Mouse (Mus musculus): Measurements from ENCODE around the gene Gins2.

Gins2 gene

GRCm38 (mm10) chr8:120588908-120589771, at the start of gene Gins2:
TSS of gene Gins2 (minus strand) at chr8:120589304.
- peak; percentile 99 to 100 for DNase-seq (ENCODE audit: low spot score in 2 of 2)

- peak; percentile 43 to 67 for DNase-seq (ENCODE audit: low spot score in 2 of 2)
Measured at GRCm38 (mm10) chr8:120634329-120634839, 45.3 kb upstream of the Gins2 start.

- DNase-seq (ENCODE audit: low spot score in 2 of 2) = no peak
Measured at GRCm38 (mm10) chr8:120633665-120634271, 44.7 kb upstream of the Gins2 start.

GRCm38 (mm10) chr8:120632969-120633664, 44.0 kb upstream of the Gins2 start:
- DNase-seq (ENCODE audit: low spot score in 2 of 2) = no peak

- no peak for DNase-seq (ENCODE audit: low spot score in 2 of 2)
Measured at GRCm38 (mm10) chr8:120631441-120632375, 42.6 kb upstream of the Gins2 start.

GRCm38 (mm10) chr8:120630848-120631247, 41.7 kb upstream of the Gins2 start:
- DNase-seq (ENCODE audit: low spot score in 2 of 2) = no peak

GRCm38 (mm10) chr8:120630031-120630430, 40.9 kb upstream of the Gins2 start:
- no peak for DNase-seq (ENCODE audit: low spot score in 2 of 2)

- no peak for DNase-seq (ENCODE audit: low spot score in 2 of 2)
Measured at GRCm38 (mm10) chr8:120627298-120627697, 38.2 kb upstream of the Gins2 start.

- DNase-seq (ENCODE audit: low spot score in 2 of 2) = no peak
Measured at GRCm38 (mm10) chr8:120626461-120626860, 37.4 kb upstream of the Gins2 start.

- no peak for DNase-seq (ENCODE audit: low spot score in 2 of 2)
Measured at GRCm38 (mm10) chr8:120623608-120624007, 34.5 kb upstream of the Gins2 start.

GRCm38 (mm10) chr8:120622161-120622560, 33.1 kb upstream of the Gins2 start:
- DNase-seq (ENCODE audit: low spot score in 2 of 2) = no peak

GRCm38 (mm10) chr8:120620441-120620840, 31.3 kb upstream of the Gins2 start:
- no peak for DNase-seq (ENCODE audit: low spot score in 2 of 2)

- DNase-seq (ENCODE audit: low spot score in 2 of 2) = no peak
Measured at GRCm38 (mm10) chr8:120619235-120620180, 30.4 kb upstream of the Gins2 start.

GRCm38 (mm10) chr8:120618110-120618509, 29.0 kb upstream of the Gins2 start:
- DNase-seq (ENCODE audit: low spot score in 2 of 2) = peak; percentile 49 to 80

GRCm38 (mm10) chr8:120616663-120617626, 27.8 kb upstream of the Gins2 start:
- no peak for DNase-seq (ENCODE audit: low spot score in 2 of 2)

GRCm38 (mm10) chr8:120614491-120614890, 25.4 kb upstream of the Gins2 start:
- DNase-seq (ENCODE audit: low spot score in 2 of 2) = no peak

- DNase-seq (ENCODE audit: low spot score in 2 of 2) = no peak
Measured at GRCm38 (mm10) chr8:120610824-120611223, 21.7 kb upstream of the Gins2 start.

- DNase-seq (ENCODE audit: low spot score in 2 of 2) = peak; percentile 44 to 85
Measured at GRCm38 (mm10) chr8:120607885-120608284, 18.8 kb upstream of the Gins2 start.

- no peak for DNase-seq (ENCODE audit: low spot score in 2 of 2)
Measured at GRCm38 (mm10) chr8:120607460-120607859, 18.4 kb upstream of the Gins2 start.

Data from urinary bladder, postnatal 4 days (tissue).